Mouse (Mus musculus): Measurements from ENCODE around the gene Zmynd15. TPM values are rescaled to one million over a fixed set of nuclear protein-coding genes. Genes with fewer than 3 reads are reported as not detected.
A peak's percentile ranks its signal among the peaks of the same experiment; 100 is the strongest.

Zmynd15 gene
- total and polyA plus RNA-seq, 3 experiments: 1.3 to 3.8 (median 2.9) TPM

DNA sequence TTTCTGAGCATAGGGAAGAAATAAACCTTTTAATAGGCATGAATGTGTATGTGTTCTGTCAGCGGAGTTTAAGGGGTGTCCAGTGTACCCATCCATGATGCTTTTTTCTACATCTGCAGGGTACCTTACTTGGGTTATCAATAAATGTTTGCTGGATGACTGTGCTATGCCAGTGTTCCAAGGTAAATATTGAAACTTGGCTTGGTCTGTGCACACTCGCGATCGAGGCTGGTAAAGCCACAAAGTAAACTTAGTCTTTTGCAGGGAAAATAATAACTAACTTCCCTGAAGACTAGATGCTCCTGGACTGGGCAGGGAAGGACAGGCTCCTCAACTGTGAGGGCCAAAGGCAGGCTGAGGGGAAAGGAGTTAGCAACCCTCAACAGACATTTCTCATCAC lies 18.6 kb upstream of the Zmynd15 start:
- DNase-seq: no peak
- TF ChIP-seq EP300 (IDR thresholded peaks at IDR 0.05; ENCODE audit: insufficient read depth, low read depth, low read length): no peak
- TF ChIP-seq POLR2A (IDR thresholded peaks at IDR 0.05; ENCODE audit: insufficient read depth, low read depth, low read length): no peak
- no peak for TF ChIP-seq CTCF (IDR thresholded peaks at IDR 0.05)
- Histone ChIP-seq H3K27me3 (ENCODE audit: control insufficient read depth, insufficient read depth, low read length) (no peaks in the 10 kb centered on the region), H3K9ac (ENCODE audit: low read depth, low read length) (no peak overlapping the region), H3K27ac (no peak overlapping the region), H3K4me1 (ENCODE audit: control insufficient read depth, insufficient read depth, low read length) (no peaks in the 10 kb centered on the region), H3K36me3 (ENCODE audit: control insufficient read depth, insufficient read depth, low read length) (no peaks in the 10 kb centered on the region), H3K4me3 (no peak overlapping the region), H3K79me2 (replicated peaks; ENCODE audit: control insufficient read depth, insufficient read depth, low read length) (no peaks in the 10 kb centered on the region)
- WGBS: 77% methylated on average over 4 of the region's 4 CpGs
- intact Hi-C loops (cut with DNase I): no loop called here

- Histone ChIP-seq H3K79me2 (replicated peaks; ENCODE audit: control insufficient read depth, insufficient read depth, low read length) (no peaks in the 10 kb centered on the region), H3K27me3 (ENCODE audit: control insufficient read depth, insufficient read depth, low read length) (no peaks in the 10 kb centered on the region), H3K9ac (ENCODE audit: low read depth, low read length) (no peak overlapping the region), H3K4me1 (ENCODE audit: control insufficient read depth, insufficient read depth, low read length) (no peaks in the 10 kb centered on the region), H3K27ac (no peak overlapping the region), H3K36me3 (ENCODE audit: control insufficient read depth, insufficient read depth, low read length) (no peaks in the 10 kb centered on the region), H3K4me3 (no peak overlapping the region)
- no peak for TF ChIP-seq EP300 (IDR thresholded peaks at IDR 0.05; ENCODE audit: insufficient read depth, low read depth, low read length)
- no peak for TF ChIP-seq POLR2A (IDR thresholded peaks at IDR 0.05; ENCODE audit: insufficient read depth, low read depth, low read length)
- no peak for TF ChIP-seq CTCF (IDR thresholded peaks at IDR 0.05)
- DNase-seq: no peak
- WGBS: 79% methylated on average over 7 of the region's 7 CpGs
- intact Hi-C loops (cut with DNase I): no loop called here
These were observed 17.4 kb upstream of the Zmynd15 start for GRCm38 (mm10) chr11:70441882-70442281.

DNA sequence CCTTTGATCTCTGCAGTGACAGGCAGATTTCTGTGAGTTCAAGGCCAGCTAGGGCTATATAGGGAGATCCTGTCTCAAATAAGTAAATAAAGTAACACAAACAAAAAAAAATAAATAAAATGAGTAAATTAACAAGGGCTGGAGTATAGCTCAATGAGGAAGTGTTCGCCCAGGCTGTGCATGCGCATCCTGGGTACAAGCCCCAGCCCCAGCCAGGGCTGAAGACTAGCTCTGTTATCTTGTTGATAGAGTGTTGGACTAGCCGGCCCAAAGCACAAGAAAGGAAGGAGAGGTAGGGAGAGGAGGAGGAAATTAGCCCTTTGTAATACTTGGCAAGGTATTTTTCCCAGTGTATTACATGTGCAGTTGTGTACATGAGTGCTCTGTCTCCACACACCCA lies 15.3 kb upstream of the Zmynd15 start:
- DNase-seq: no peak
- H3K79me2 ChIP-seq (replicated peaks; ENCODE audit: control insufficient read depth, insufficient read depth, low read length): no peaks in the 10 kb centered on the region
- WGBS: 60% methylated on average over 3 of the region's 3 CpGs
- no peak overlapping the region for H3K9ac ChIP-seq (ENCODE audit: low read depth, low read length)
- no peaks in the 10 kb centered on the region for H3K4me1 ChIP-seq (ENCODE audit: control insufficient read depth, insufficient read depth, low read length)
- TF ChIP-seq POLR2A (IDR thresholded peaks at IDR 0.05; ENCODE audit: insufficient read depth, low read depth, low read length): no peak
- no peak for TF ChIP-seq EP300 (IDR thresholded peaks at IDR 0.05; ENCODE audit: insufficient read depth, low read depth, low read length)
- no peak for TF ChIP-seq CTCF (IDR thresholded peaks at IDR 0.05)
- H3K27ac ChIP-seq: no peak overlapping the region
- no peak overlapping the region for H3K4me3 ChIP-seq
- no peaks in the 10 kb centered on the region for H3K27me3 ChIP-seq (ENCODE audit: control insufficient read depth, insufficient read depth, low read length)
- no peaks in the 10 kb centered on the region for H3K36me3 ChIP-seq (ENCODE audit: control insufficient read depth, insufficient read depth, low read length)
- intact Hi-C loops (cut with DNase I): no loop called here

- no peak overlapping the region for H3K4me3 ChIP-seq
- H3K27me3 ChIP-seq (ENCODE audit: control insufficient read depth, insufficient read depth, low read length): no peaks in the 10 kb centered on the region
- no peak for DNase-seq
- 71% methylated on average over 6 of the region's 6 CpGs for WGBS
- intact Hi-C loops (cut with DNase I): no loop called here
- H3K27ac ChIP-seq: no peak overlapping the region
- H3K36me3 ChIP-seq (ENCODE audit: control insufficient read depth, insufficient read depth, low read length): no peaks in the 10 kb centered on the region
- H3K79me2 ChIP-seq (replicated peaks; ENCODE audit: control insufficient read depth, insufficient read depth, low read length): no peaks in the 10 kb centered on the region
- no peaks in the 10 kb centered on the region for H3K4me1 ChIP-seq (ENCODE audit: control insufficient read depth, insufficient read depth, low read length)
- no peak for TF ChIP-seq CTCF (IDR thresholded peaks at IDR 0.05)
- TF ChIP-seq EP300 (IDR thresholded peaks at IDR 0.05; ENCODE audit: insufficient read depth, low read depth, low read length): no peak
- TF ChIP-seq POLR2A (IDR thresholded peaks at IDR 0.05; ENCODE audit: insufficient read depth, low read depth, low read length): no peak
- no peak overlapping the region for H3K9ac ChIP-seq (ENCODE audit: low read depth, low read length)
These were observed 14.6 kb upstream of the Zmynd15 start for GRCm38 (mm10) chr11:70444667-70445066.

- H3K9ac ChIP-seq (ENCODE audit: low read depth, low read length): no peak overlapping the region
- DNase-seq: no peak
- intact Hi-C loops (cut with DNase I): no loop called here
- H3K27ac ChIP-seq: no peak overlapping the region
- no peaks in the 10 kb centered on the region for H3K4me1 ChIP-seq (ENCODE audit: control insufficient read depth, insufficient read depth, low read length)
- H3K36me3 ChIP-seq (ENCODE audit: control insufficient read depth, insufficient read depth, low read length): no peaks in the 10 kb centered on the region
- 26% methylated on average over 3 of the region's 3 CpGs for WGBS
- no peaks in the 10 kb centered on the region for H3K79me2 ChIP-seq (replicated peaks; ENCODE audit: control insufficient read depth, insufficient read depth, low read length)
- TF ChIP-seq POLR2A (IDR thresholded peaks at IDR 0.05; ENCODE audit: insufficient read depth, low read depth, low read length) (no peak), EP300 (IDR thresholded peaks at IDR 0.05; ENCODE audit: insufficient read depth, low read depth, low read length) (no peak), CTCF (IDR thresholded peaks at IDR 0.05) (0 out of 2 replicates have a peak, but pooled peaks have one; percentile 2)
- no peaks in the 10 kb centered on the region for H3K27me3 ChIP-seq (ENCODE audit: control insufficient read depth, insufficient read depth, low read length)
- no peak overlapping the region for H3K4me3 ChIP-seq
These were observed 12.5 kb upstream of the Zmynd15 start for GRCm38 (mm10) chr11:70446756-70447155.

- H3K27ac ChIP-seq: no peak overlapping the region
- no peaks in the 10 kb centered on the region for H3K36me3 ChIP-seq (ENCODE audit: control insufficient read depth, insufficient read depth, low read length)
- TF ChIP-seq CTCF (IDR thresholded peaks at IDR 0.05) (no peak), EP300 (IDR thresholded peaks at IDR 0.05; ENCODE audit: insufficient read depth, low read depth, low read length) (no peak), POLR2A (IDR thresholded peaks at IDR 0.05; ENCODE audit: insufficient read depth, low read depth, low read length) (no peak)
- 65% methylated on average over 1 of the region's 1 CpGs for WGBS
- no peak for DNase-seq
- no peak overlapping the region for H3K4me3 ChIP-seq
- H3K9ac ChIP-seq (ENCODE audit: low read depth, low read length): no peak overlapping the region
- intact Hi-C loops (cut with DNase I): no loop called here
- H3K79me2 ChIP-seq (replicated peaks; ENCODE audit: control insufficient read depth, insufficient read depth, low read length): no peaks in the 10 kb centered on the region
- no peaks in the 10 kb centered on the region for H3K27me3 ChIP-seq (ENCODE audit: control insufficient read depth, insufficient read depth, low read length)
- H3K4me1 ChIP-seq (ENCODE audit: control insufficient read depth, insufficient read depth, low read length): no peaks in the 10 kb centered on the region
These were observed 11.9 kb upstream of the Zmynd15 start for GRCm38 (mm10) chr11:70447373-70447772.
